Mouse (Mus musculus): ENCODE results near the gene Spryd3. TPM values are rescaled to one million over a fixed set of nuclear protein-coding genes. Genes with fewer than 3 reads are reported as not detected.

Gene Spryd3
- polyA plus RNA-seq, 1 experiment, result 26.0 TPM

GRCm38 (mm10) chr15:102110271-102110670 is 25.8 kb downstream of the Spryd3 start:
- Histone ChIP-seq H3K36me3 (ENCODE audit: control insufficient read depth, insufficient read depth, low read length) (no peaks in the 10 kb centered on the region), H3K4me3 (ENCODE audit: extremely low read depth, insufficient read depth, insufficient read length) (no peak overlapping the region), H3K4me1 (ENCODE audit: control insufficient read depth, insufficient read depth, insufficient read length) (peaks cover 7% of the 10 kb centered on the region; the same call in 1 of the 2 replicates), H3K27ac (ENCODE audit: insufficient read depth, low read length) (no peak overlapping the region), H3K27me3 (ENCODE audit: control insufficient read depth, insufficient read depth, low read length) (no peaks in the 10 kb centered on the region)
- 83% methylated on average over 7 of the region's 7 CpGs for WGBS
- DNase-seq (ENCODE audit: low read depth in 1 of 2, low spot score in 2 of 2), result no peak
- TF ChIP-seq POLR2A (IDR thresholded peaks at IDR 0.05; ENCODE audit: low read depth, low read length) (no peak), CTCF (IDR thresholded peaks at IDR 0.05; ENCODE audit: extremely low read depth, insufficient read depth, insufficient read length, insufficient replicate concordance) (no peak)

- no peak overlapping the region for H3K27ac ChIP-seq (ENCODE audit: insufficient read depth, low read length)
- DNase-seq (ENCODE audit: low read depth in 1 of 2, low spot score in 2 of 2), result peak; percentile 57 to 66
- no peaks in the 10 kb centered on the region for H3K36me3 ChIP-seq (ENCODE audit: control insufficient read depth, insufficient read depth, low read length)
- WGBS, result 57% methylated on average over 18 of the region's 18 CpGs
- H3K4me3 ChIP-seq (ENCODE audit: extremely low read depth, insufficient read depth, insufficient read length), result no peak overlapping the region
- H3K4me1 ChIP-seq (ENCODE audit: control insufficient read depth, insufficient read depth, insufficient read length), result peaks cover 7% of the 10 kb centered on the region; the same call in 1 of the 2 replicates
- peak; percentile 68 for TF ChIP-seq CTCF (IDR thresholded peaks at IDR 0.05; ENCODE audit: extremely low read depth, insufficient read depth, insufficient read length, insufficient replicate concordance)
- no peak for TF ChIP-seq POLR2A (IDR thresholded peaks at IDR 0.05; ENCODE audit: low read depth, low read length)
- H3K27me3 ChIP-seq (ENCODE audit: control insufficient read depth, insufficient read depth, low read length), result no peaks in the 10 kb centered on the region
These were observed 27.1 kb downstream of the Spryd3 start for GRCm38 (mm10) chr15:102108651-102109525.

DNA sequence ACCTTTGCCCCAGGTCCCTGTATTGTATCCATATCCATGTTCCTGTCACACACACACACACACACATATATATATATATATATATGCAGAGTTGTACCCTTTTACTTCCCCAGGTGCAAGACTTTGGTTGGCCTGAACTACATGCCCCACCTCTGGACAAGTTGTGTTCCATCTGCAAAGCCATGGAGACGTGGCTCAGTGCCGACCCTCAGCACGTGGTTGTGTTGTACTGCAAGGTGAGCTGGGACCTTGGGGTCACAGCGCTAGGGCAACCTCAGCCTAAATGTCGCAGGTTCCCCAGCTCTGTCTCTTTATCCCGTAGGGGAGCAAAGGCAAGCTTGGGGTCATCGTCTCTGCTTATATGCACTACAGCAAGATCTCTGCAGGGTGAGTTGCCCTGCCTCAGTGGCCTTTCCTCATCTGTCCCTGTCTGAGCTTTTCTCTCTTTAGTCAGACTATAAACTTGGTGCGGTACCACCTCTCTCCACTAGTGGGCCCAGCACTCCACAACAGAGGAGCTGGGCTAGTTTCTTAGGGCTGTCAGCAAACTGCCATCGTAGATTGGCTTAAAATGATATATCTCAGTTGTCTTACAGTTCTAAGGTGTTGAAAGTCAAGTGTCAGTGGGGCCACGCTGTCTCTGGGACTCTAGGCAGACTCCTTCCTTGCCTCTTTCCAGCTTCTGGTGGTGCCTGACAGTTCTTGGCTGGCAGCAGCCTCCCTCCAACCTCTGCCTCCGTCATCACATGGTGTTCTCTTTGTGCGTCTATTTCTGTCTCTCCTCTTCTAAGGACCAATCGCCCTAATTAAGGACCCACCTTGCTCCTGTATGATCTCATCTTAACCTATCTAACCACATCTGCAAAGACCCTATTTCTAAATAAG is 28.1 kb downstream of the Spryd3 start:
- no peaks in the 10 kb centered on the region for H3K27me3 ChIP-seq (ENCODE audit: control insufficient read depth, insufficient read depth, low read length)
- no peak overlapping the region for H3K4me3 ChIP-seq (ENCODE audit: extremely low read depth, insufficient read depth, insufficient read length)
- peaks cover 7% of the 10 kb centered on the region; the same call in 1 of the 2 replicates for H3K4me1 ChIP-seq (ENCODE audit: control insufficient read depth, insufficient read depth, insufficient read length)
- TF ChIP-seq POLR2A (IDR thresholded peaks at IDR 0.05; ENCODE audit: low read depth, low read length) (no peak), CTCF (IDR thresholded peaks at IDR 0.05; ENCODE audit: extremely low read depth, insufficient read depth, insufficient read length, insufficient replicate concordance) (peak; percentile 53; the same call in 1 of the 2 replicates)
- no peak overlapping the region for H3K27ac ChIP-seq (ENCODE audit: insufficient read depth, low read length)
- DNase-seq (ENCODE audit: low read depth in 1 of 2, low spot score in 2 of 2), result peak; percentile 45 to 64
- H3K36me3 ChIP-seq (ENCODE audit: control insufficient read depth, insufficient read depth, low read length), result no peaks in the 10 kb centered on the region
- 46% methylated on average over 13 of the region's 13 CpGs for WGBS

GRCm38 (mm10) chr15:102106754-102107456 is 29.1 kb downstream of the Spryd3 start:
- 37% methylated on average over 38 of the region's 38 CpGs for WGBS
- H3K4me1 ChIP-seq (ENCODE audit: control insufficient read depth, insufficient read depth, insufficient read length), result peaks cover 7% of the 10 kb centered on the region; the same call in 1 of the 2 replicates
- TF ChIP-seq CTCF (IDR thresholded peaks at IDR 0.05; ENCODE audit: extremely low read depth, insufficient read depth, insufficient read length, insufficient replicate concordance) (no peak), POLR2A (IDR thresholded peaks at IDR 0.05; ENCODE audit: low read depth, low read length) (no peak)
- peak overlapping the region; percentile 41; the same call in 1 of the 2 replicates for H3K4me3 ChIP-seq (ENCODE audit: extremely low read depth, insufficient read depth, insufficient read length)
- no peak overlapping the region for H3K27ac ChIP-seq (ENCODE audit: insufficient read depth, low read length)
- H3K36me3 ChIP-seq (ENCODE audit: control insufficient read depth, insufficient read depth, low read length), result no peaks in the 10 kb centered on the region
- no peaks in the 10 kb centered on the region for H3K27me3 ChIP-seq (ENCODE audit: control insufficient read depth, insufficient read depth, low read length)
- DNase-seq (ENCODE audit: low read depth in 1 of 2, low spot score in 2 of 2), result no peak

- H3K27ac ChIP-seq (ENCODE audit: insufficient read depth, low read length), result no peak overlapping the region
These were observed 30.0 kb downstream of the Spryd3 start for GRCm38 (mm10) chr15:102105764-102106730.

More at GRCm38 (mm10) chr15:102105764-102106730, 30.0 kb downstream of the Spryd3 start:
- H3K4me3 ChIP-seq (ENCODE audit: extremely low read depth, insufficient read depth, insufficient read length), result no peak overlapping the region
- no peaks in the 10 kb centered on the region for H3K36me3 ChIP-seq (ENCODE audit: control insufficient read depth, insufficient read depth, low read length)
- no peak for DNase-seq (ENCODE audit: low read depth in 1 of 2, low spot score in 2 of 2)
- peaks cover 7% of the 10 kb centered on the region; the same call in 1 of the 2 replicates for H3K4me1 ChIP-seq (ENCODE audit: control insufficient read depth, insufficient read depth, insufficient read length)
- H3K27me3 ChIP-seq (ENCODE audit: control insufficient read depth, insufficient read depth, low read length), result no peaks in the 10 kb centered on the region
- TF ChIP-seq CTCF (IDR thresholded peaks at IDR 0.05; ENCODE audit: extremely low read depth, insufficient read depth, insufficient read length, insufficient replicate concordance) (no peak), POLR2A (IDR thresholded peaks at IDR 0.05; ENCODE audit: low read depth, low read length) (no peak)
- WGBS, result 18% methylated on average over 18 of the region's 18 CpGs
